Mouse (Mus musculus) forebrain, embryonic 14.5 days (tissue): ENCODE measurements around the gene 2810004N23Rik. TPM values are rescaled to one million over a fixed set of nuclear protein-coding genes. Genes with fewer than 3 reads are reported as not detected.
A peak's percentile ranks its signal among the peaks of the same experiment; 100 is the strongest.

Experiments
- ATAC-seq: fragments of 200-750 bp; cut with Nextera tagmentation; 2 replicates; pipeline ENCODE4 v1.8.0; 2017; ENCODE audit warnings: mild to moderate bottlenecking, moderate library complexity
- DNase-seq: peaks from one replicate; pipeline ENCODE4 v3.0.0-alpha.2; 2015; ENCODE audit warnings: low spot score
- H3K27ac ChIP-seq: fragments of 300-500 bp; sonication (generic); 2 replicates; pipeline ENCODE4 v1.5.1; 2014; ENCODE audit warnings: low read depth, mild to moderate bottlenecking, control low read depth, low read length, moderate library complexity
- H3K27me3 ChIP-seq: fragments of 300-500 bp; sonication (generic); replicated peaks from 2 replicates; pipeline ENCODE4 v1.6.1; 2014; ENCODE audit warnings: low read length, control low read depth, mixed read lengths; ENCODE audit not compliant: control insufficient read depth, insufficient read depth
- H3K36me3 ChIP-seq: fragments of 300-500 bp; sonication (generic); 2 replicates; pipeline ENCODE4 v1.6.1; 2014; ENCODE audit warnings: low read length, control low read depth; ENCODE audit not compliant: control insufficient read depth, insufficient read depth
- H3K4me1 ChIP-seq: fragments of 300-500 bp; sonication (generic); 2 replicates; pipeline ENCODE4 v1.6.1; 2014; ENCODE audit warnings: antibody characterized with exemption, low read length, control low read depth; ENCODE audit not compliant: control insufficient read depth, insufficient read depth
- H3K4me2 ChIP-seq: fragments of 300-500 bp; sonication (generic); 2 replicates; pipeline ENCODE4 v1.6.1; 2014; ENCODE audit warnings: mild to moderate bottlenecking, control low read depth, low read length
- H3K4me3 ChIP-seq: fragments of 300-500 bp; sonication (generic); 2 replicates; pipeline ENCODE4 v1.5.1; 2014; ENCODE audit warnings: low read depth, low read length, control low read depth
- H3K9ac ChIP-seq: fragments of 300-500 bp; sonication (generic); 2 replicates; pipeline ENCODE4 v1.6.1; 2014; ENCODE audit warnings: mild to moderate bottlenecking, low read length, control low read depth, moderate library complexity
- H3K9me3 ChIP-seq: fragments of 300-500 bp; sonication (generic); replicated peaks from 2 replicates; pipeline ENCODE4 v1.6.1; 2016; ENCODE audit warnings: low read length, control low read depth, mixed read lengths; ENCODE audit not compliant: control insufficient read depth
- WGBS: fragments of 180-500 bp; shearing (Covaris S2); extraction: QIAGEN DNeasy Blood & Tissue Kit; methylation state at CpG from one replicate; pipeline ENCODE4 v1.1.7; 2014; 5-methylcytosine and 5-hydroxymethylcytosine counted together
- polyA plus RNA-seq: library from polyadenylated mRNA; unstranded; fragments of >200 nt; fragmentation: Nextera tagmentation; extraction: Ambion mirVana; gene quantifications from 2 replicates; pipeline ENCODE4 v1.2.1, GENCODE M21; 2014

Gene 2810004N23Rik
- polyA plus RNA-seq, 1 experiment from 2014 or later = 29.1 TPM

- Histone ChIP-seq H3K4me1 (peaks cover 16% of the 10 kb centered on the region), H3K27me3 (no peaks in the 10 kb centered on the region), H3K9ac (peak overlapping the region; percentile 79), H3K27ac (peak overlapping the region; percentile 79), H3K9me3 (no peaks in the 10 kb centered on the region), H3K4me2 (peak overlapping the region; percentile 96), H3K36me3 (peaks cover 51% of the 10 kb centered on the region), H3K4me3 (peak overlapping the region; percentile 93)
- peak; percentile 38 for ATAC-seq
- under 1% methylated on average over 60 of the region's 60 CpGs for WGBS
- DNase-seq = peak; percentile 64
These were observed 33.9 kb upstream of the 2810004N23Rik start for GRCm38 (mm10) chr8:124896632-124897385.

DNA sequence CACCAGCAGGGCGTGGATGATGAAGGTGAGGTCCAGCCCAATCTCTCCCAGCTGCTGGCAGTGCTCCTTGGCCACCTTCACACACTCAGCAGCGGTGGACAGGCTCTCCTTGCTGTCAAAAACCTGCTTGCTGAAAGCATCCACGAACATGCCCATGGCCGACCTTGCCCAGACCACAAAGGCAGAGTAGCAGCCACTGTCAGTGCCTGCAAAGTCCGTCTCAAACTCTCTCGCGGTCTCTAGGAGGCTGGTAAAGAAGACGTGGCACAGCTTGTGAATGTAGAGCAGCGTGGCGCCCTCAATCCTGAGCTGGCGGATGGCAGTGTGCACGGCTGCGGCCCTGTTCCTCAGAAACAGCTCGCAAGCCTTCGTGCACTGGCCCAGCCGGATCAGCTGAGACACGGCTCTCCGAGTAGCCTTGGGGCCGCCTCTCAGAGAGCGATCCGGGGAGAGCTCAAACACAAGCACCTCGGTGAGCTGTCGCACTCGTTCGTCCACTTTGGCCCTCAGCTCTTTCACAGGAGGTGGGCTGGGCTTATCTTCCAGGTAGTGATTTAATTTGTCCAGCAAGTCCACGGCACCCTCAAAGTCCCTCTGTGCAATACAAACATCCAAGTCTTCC lies 33.2 kb upstream of the 2810004N23Rik start:
- Histone ChIP-seq H3K9me3 (no peaks in the 10 kb centered on the region), H3K4me1 (peaks cover 16% of the 10 kb centered on the region), H3K27me3 (no peaks in the 10 kb centered on the region), H3K27ac (no peak overlapping the region), H3K9ac (peak overlapping the region; percentile 79), H3K4me3 (peak overlapping the region; percentile 93), H3K36me3 (peaks cover 53% of the 10 kb centered on the region), H3K4me2 (peak overlapping the region; percentile 96)
- DNase-seq = no peak
- 85% methylated on average over 26 of the region's 26 CpGs for WGBS
- ATAC-seq = no peak

DNA sequence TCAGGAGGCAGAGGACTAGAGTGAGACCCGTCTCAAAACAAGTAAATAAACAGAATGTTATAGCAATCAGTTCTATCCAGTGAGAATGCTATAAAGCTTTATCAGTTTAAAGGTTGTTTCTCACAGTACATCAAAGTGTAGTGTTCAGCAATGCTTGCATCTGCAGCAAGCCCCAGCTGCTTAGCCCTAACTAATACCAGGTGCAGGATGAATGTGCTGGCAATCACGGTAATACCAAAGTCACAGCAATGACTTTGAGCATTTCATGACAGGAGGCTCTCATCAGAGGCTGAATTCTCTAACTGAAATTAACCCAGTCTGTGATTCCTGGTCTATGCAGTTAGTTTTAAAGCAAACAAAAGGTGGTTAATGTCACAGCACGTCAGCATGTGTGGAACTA lies 29.7 kb upstream of the 2810004N23Rik start:
- no peak overlapping the region for H3K9ac ChIP-seq
- no peak overlapping the region for H3K4me3 ChIP-seq
- DNase-seq (no peak), ATAC-seq (no peak)
- H3K27ac ChIP-seq = no peak overlapping the region
- WGBS = 66% methylated on average over 3 of the region's 3 CpGs
- H3K36me3 ChIP-seq = peaks cover 71% of the 10 kb centered on the region
- H3K9me3 ChIP-seq = no peaks in the 10 kb centered on the region
- peaks cover 9% of the 10 kb centered on the region for H3K4me1 ChIP-seq
- no peaks in the 10 kb centered on the region for H3K27me3 ChIP-seq
- H3K4me2 ChIP-seq = no peak overlapping the region

DNA sequence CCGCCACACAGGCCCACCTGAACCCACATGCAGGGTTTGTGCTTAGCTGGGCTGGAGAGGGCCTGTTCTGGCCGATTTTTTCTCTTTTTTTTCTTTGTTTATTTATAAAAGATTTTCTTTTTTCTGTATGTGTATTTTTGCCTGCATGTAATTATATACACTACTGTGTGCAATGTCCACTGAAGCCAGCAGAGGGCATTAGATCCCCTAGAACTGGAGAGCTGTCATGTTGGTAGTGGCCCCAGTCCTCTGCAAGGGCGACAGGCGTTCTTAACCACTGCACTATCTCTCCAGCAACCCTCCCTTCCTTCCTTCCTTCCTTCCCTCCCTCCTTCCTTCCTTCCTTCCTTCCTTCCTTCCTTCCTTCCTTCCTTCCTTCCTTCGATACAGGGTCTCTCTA lies 25.5 kb upstream of the 2810004N23Rik start:
- DNase-seq (no peak), ATAC-seq (no peak)
- WGBS = 97% methylated on average over 5 of the region's 5 CpGs

GRCm38 (mm10) chr8:124878946-124879526 lies 16.1 kb upstream of the 2810004N23Rik start:
- Histone ChIP-seq H3K9me3 (no peaks in the 10 kb centered on the region), H3K4me2 (no peak overlapping the region), H3K27ac (no peak overlapping the region), H3K9ac (no peak overlapping the region), H3K27me3 (no peaks in the 10 kb centered on the region), H3K36me3 (peaks cover 92% of the 10 kb centered on the region), H3K4me1 (no peaks in the 10 kb centered on the region), H3K4me3 (no peak overlapping the region)
- ATAC-seq = no peak
- WGBS = 84% methylated on average over 10 of the region's 10 CpGs
- no peak for DNase-seq

More for the DNA sequence above, 25.5 kb upstream of the 2810004N23Rik start:
- H3K9me3 ChIP-seq = no peaks in the 10 kb centered on the region
- H3K27ac ChIP-seq = no peak overlapping the region
- no peak overlapping the region for H3K4me3 ChIP-seq
- no peaks in the 10 kb centered on the region for H3K4me1 ChIP-seq
- peaks cover 93% of the 10 kb centered on the region for H3K36me3 ChIP-seq
- no peak overlapping the region for H3K4me2 ChIP-seq
- no peak overlapping the region for H3K9ac ChIP-seq
- H3K27me3 ChIP-seq = no peaks in the 10 kb centered on the region

DNA sequence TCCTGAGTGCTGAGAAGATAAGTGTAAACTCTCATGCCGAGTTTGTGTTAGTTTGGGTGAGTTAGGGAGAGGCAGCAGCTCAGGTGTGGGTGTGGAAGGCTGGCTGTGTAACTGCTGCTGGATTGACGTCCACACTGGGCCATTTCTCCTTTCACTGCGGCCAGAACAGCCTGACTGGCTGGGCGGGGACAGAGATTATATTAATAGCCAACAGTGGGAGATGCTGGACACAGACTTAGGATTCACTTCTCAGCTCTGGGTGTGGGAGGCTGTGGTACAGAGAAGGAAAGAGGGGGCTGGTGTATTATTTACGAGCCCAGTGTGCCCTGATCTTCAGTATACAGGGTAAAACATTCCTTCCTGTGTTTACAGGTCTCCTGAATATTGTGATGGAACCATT lies 15.2 kb upstream of the 2810004N23Rik start:
- H3K9me3 ChIP-seq = no peaks in the 10 kb centered on the region
- 94% methylated on average over 5 of the region's 5 CpGs for WGBS
- H3K36me3 ChIP-seq = peaks cover 92% of the 10 kb centered on the region
- no peak for ATAC-seq
- no peak for DNase-seq
- no peak overlapping the region for H3K27ac ChIP-seq
- H3K4me3 ChIP-seq = no peak overlapping the region
- H3K4me2 ChIP-seq = no peak overlapping the region
- no peaks in the 10 kb centered on the region for H3K4me1 ChIP-seq
- no peak overlapping the region for H3K9ac ChIP-seq
- no peaks in the 10 kb centered on the region for H3K27me3 ChIP-seq

DNA sequence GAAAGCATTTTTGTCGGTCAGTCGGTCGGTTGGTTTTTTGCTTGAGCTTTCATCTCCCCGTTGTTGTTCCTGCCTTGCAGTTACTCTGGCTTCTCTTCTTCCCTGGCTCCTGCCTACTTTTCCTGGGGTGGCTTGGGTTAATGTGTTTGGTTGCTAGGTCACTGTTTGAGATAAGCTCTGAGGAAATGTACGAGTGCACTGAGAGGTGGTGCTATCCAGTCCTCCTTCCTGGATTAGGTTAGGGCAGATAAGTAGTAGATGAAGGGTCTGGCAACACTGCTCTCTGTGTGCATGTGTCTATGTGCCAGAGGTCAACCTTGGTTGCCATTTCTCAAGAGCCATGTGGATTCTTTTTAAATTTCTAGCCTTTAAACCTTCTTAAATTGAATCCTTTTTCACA lies 9.8 kb upstream of the 2810004N23Rik start:
- Histone ChIP-seq H3K27me3 (no peaks in the 10 kb centered on the region), H3K9me3 (no peaks in the 10 kb centered on the region), H3K4me2 (no peak overlapping the region), H3K36me3 (peaks cover 70% of the 10 kb centered on the region), H3K27ac (no peak overlapping the region), H3K9ac (no peak overlapping the region), H3K4me1 (no peaks in the 10 kb centered on the region), H3K4me3 (no peak overlapping the region)
- no peak for DNase-seq
- WGBS = 92% methylated on average over 5 of the region's 5 CpGs
- ATAC-seq = no peak

- no peak overlapping the region for H3K27ac ChIP-seq
- peaks cover 64% of the 10 kb centered on the region for H3K36me3 ChIP-seq
- ATAC-seq = no peak
- DNase-seq = no peak
- WGBS = 92% methylated on average over 7 of the region's 7 CpGs
- no peak overlapping the region for H3K4me2 ChIP-seq
- no peaks in the 10 kb centered on the region for H3K4me1 ChIP-seq
- H3K9ac ChIP-seq = no peak overlapping the region
- H3K27me3 ChIP-seq = no peaks in the 10 kb centered on the region
- no peaks in the 10 kb centered on the region for H3K9me3 ChIP-seq
- H3K4me3 ChIP-seq = no peak overlapping the region
These were observed 9.2 kb upstream of the 2810004N23Rik start for GRCm38 (mm10) chr8:124872081-124872480.

DNA sequence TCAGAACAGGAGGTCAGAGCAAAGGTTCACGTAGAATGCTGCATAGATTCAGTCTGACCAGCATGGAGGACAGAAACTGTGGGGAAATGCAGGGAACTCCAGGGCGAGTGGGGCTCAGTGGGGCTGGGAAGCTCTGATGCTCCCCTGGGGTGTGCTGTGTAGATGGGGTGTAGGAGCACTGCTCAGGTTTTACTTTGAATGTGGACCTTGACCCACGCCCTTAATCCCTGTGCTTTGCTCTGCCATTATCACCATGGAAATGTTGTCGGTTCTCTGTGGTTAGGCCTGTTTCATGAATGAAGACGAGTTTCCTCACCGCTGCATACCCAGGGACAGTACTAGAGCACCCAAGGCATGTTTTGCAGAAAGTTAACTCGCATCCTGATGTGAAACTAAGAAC lies 8.6 kb upstream of the 2810004N23Rik start:
- ATAC-seq (no peak), DNase-seq (no peak)

More for the DNA sequence above, 8.6 kb upstream of the 2810004N23Rik start:
- no peaks in the 10 kb centered on the region for H3K9me3 ChIP-seq
- H3K4me2 ChIP-seq = no peak overlapping the region
- no peaks in the 10 kb centered on the region for H3K4me1 ChIP-seq
- peaks cover 58% of the 10 kb centered on the region for H3K36me3 ChIP-seq
- H3K9ac ChIP-seq = no peak overlapping the region
- no peaks in the 10 kb centered on the region for H3K27me3 ChIP-seq
- no peak overlapping the region for H3K27ac ChIP-seq
- H3K4me3 ChIP-seq = no peak overlapping the region
- 95% methylated on average over 7 of the region's 7 CpGs for WGBS
